Mouse (Mus musculus) spleen, embryonic (tissue): ENCODE results near the gene Trim29.

ENCODE experiments used
- CTCF ChIA-PET: fragments of 350-600 bp; sonication (Branson Sonifier 250); formaldehyde crosslinking; loops from one replicate; lab custom pipeline; 2022; lab: Charles Lee

Gene Trim29

GRCm38 (mm10) chr9:43310538-43310937 is at the start of gene Trim29:
TSS of gene Trim29 (plus strand) at chr9:43310848.
- CTCF ChIA-PET = no interaction called here

GRCm38 (mm10) chr9:43261124-43261907 is 49.3 kb upstream of the Trim29 start:
- CTCF ChIA-PET = no interaction called here

GRCm38 (mm10) chr9:43261941-43262340 is 48.7 kb upstream of the Trim29 start:
- CTCF ChIA-PET = no interaction called here

GRCm38 (mm10) chr9:43262390-43262789 is 48.3 kb upstream of the Trim29 start:
- CTCF ChIA-PET = no interaction called here

GRCm38 (mm10) chr9:43262811-43263550 is 47.7 kb upstream of the Trim29 start:
- CTCF ChIA-PET = no interaction called here

- CTCF ChIA-PET = no interaction called here
These were observed 46.6 kb upstream of the Trim29 start for GRCm38 (mm10) chr9:43263946-43264451.

GRCm38 (mm10) chr9:43265194-43265593 is 45.5 kb upstream of the Trim29 start:
- CTCF ChIA-PET = interaction anchor here (0.7 kb wide), 1 partner anchor 8 kb away, joined by 15 read pairs; no protein-coding TSS in a partner anchor

GRCm38 (mm10) chr9:43267357-43267756 is 43.3 kb upstream of the Trim29 start:
- CTCF ChIA-PET = no interaction called here

GRCm38 (mm10) chr9:43269166-43269565 is 41.5 kb upstream of the Trim29 start:
- CTCF ChIA-PET = interaction anchor here (0.7 kb wide), 1 partner anchor 113 kb away, joined by 4 read pairs; no protein-coding TSS in a partner anchor

- CTCF ChIA-PET = no interaction called here
These were observed 39.9 kb upstream of the Trim29 start for GRCm38 (mm10) chr9:43270723-43271252.

GRCm38 (mm10) chr9:43271761-43272518 is 38.7 kb upstream of the Trim29 start:
- CTCF ChIA-PET = no interaction called here

- CTCF ChIA-PET = no interaction called here
These were observed 36.9 kb upstream of the Trim29 start for GRCm38 (mm10) chr9:43273735-43274134.

- CTCF ChIA-PET = interaction anchor here (2.1 kb wide), 1 partner anchor 63 kb away, joined by 9 read pairs; no protein-coding TSS in a partner anchor
These were observed 26.4 kb upstream of the Trim29 start for GRCm38 (mm10) chr9:43284284-43284683.

- CTCF ChIA-PET = no interaction called here
These were observed 25.4 kb upstream of the Trim29 start for GRCm38 (mm10) chr9:43285281-43285680.

- CTCF ChIA-PET = interaction anchor here (0.7 kb wide), 1 partner anchor 476 kb away, joined by 4 read pairs; no protein-coding TSS in a partner anchor
These were observed 23.8 kb upstream of the Trim29 start for GRCm38 (mm10) chr9:43286870-43287269.

- CTCF ChIA-PET = interaction anchor here (0.6 kb wide), 1 partner anchor 112 kb away, joined by 4 read pairs; no protein-coding TSS in a partner anchor
These were observed 17.6 kb upstream of the Trim29 start for GRCm38 (mm10) chr9:43293058-43293457.

- CTCF ChIA-PET = no interaction called here
These were observed 10.3 kb upstream of the Trim29 start for GRCm38 (mm10) chr9:43300394-43300793.

- CTCF ChIA-PET = no interaction called here
These were observed 7.7 kb upstream of the Trim29 start for GRCm38 (mm10) chr9:43302989-43303388.

- CTCF ChIA-PET = no interaction called here
These were observed 4.8 kb upstream of the Trim29 start for GRCm38 (mm10) chr9:43305882-43306281.

GRCm38 (mm10) chr9:43309087-43309872 is 1.4 kb upstream of the Trim29 start:
- CTCF ChIA-PET = no interaction called here
